Mouse (Mus musculus): ENCODE data around the gene Robo1. TPM values are rescaled to one million over a fixed set of nuclear protein-coding genes. Genes with fewer than 3 reads are reported as not detected.

The Robo1 gene
- polyA plus RNA-seq, 1 experiment from 2014 or later, result 18.3 TPM

GRCm38 (mm10) chr16:72662837-72663350, 354.8 kb downstream of the Robo1 start:
- Histone ChIP-seq H3K27ac (replicated peaks) (peak overlapping the region; percentile 94), H3K27me3 (replicated peaks) (no peaks in the 10 kb centered on the region), H3K4me2 (peak overlapping the region; percentile 75), H3K9me3 (no peaks in the 10 kb centered on the region), H3K4me1 (peaks cover 22% of the 10 kb centered on the region), H3K4me3 (peak overlapping the region; percentile 87), H3K36me3 (no peaks in the 10 kb centered on the region), H3K9ac (peak overlapping the region; percentile 79)
- WGBS, result under 1% methylated on average over 23 of the region's 26 CpGs
- ATAC-seq (ENCODE audit: extremely low read depth, insufficient number of reproducible peaks, low FRiP score, low TSS enrichment), result peak; percentile 69; the same call in 1 of the 2 replicates

- under 1% methylated on average over 55 of the region's 55 CpGs for WGBS
- Histone ChIP-seq H3K9ac (peak overlapping the region; percentile 79), H3K9me3 (no peaks in the 10 kb centered on the region), H3K27ac (replicated peaks) (peak overlapping the region; percentile 94), H3K4me2 (peak overlapping the region; percentile 75), H3K36me3 (no peaks in the 10 kb centered on the region), H3K27me3 (replicated peaks) (no peaks in the 10 kb centered on the region), H3K4me1 (peaks cover 22% of the 10 kb centered on the region), H3K4me3 (peak overlapping the region; percentile 87)
- peak; percentile 60; the same call in 1 of the 2 replicates for ATAC-seq (ENCODE audit: extremely low read depth, insufficient number of reproducible peaks, low FRiP score, low TSS enrichment)
These were observed 355.5 kb downstream of the Robo1 start for GRCm38 (mm10) chr16:72663351-72664232.

- Histone ChIP-seq H3K4me2 (peak overlapping the region; percentile 75), H3K27ac (replicated peaks) (peak overlapping the region; percentile 94), H3K4me1 (peaks cover 22% of the 10 kb centered on the region), H3K9me3 (no peaks in the 10 kb centered on the region), H3K36me3 (no peaks in the 10 kb centered on the region), H3K27me3 (replicated peaks) (no peaks in the 10 kb centered on the region), H3K4me3 (peak overlapping the region; percentile 87), H3K9ac (peak overlapping the region; percentile 79)
- no peak for ATAC-seq (ENCODE audit: extremely low read depth, insufficient number of reproducible peaks, low FRiP score, low TSS enrichment)
- WGBS, result under 1% methylated on average over 12 of the region's 12 CpGs
These were observed 356.1 kb downstream of the Robo1 start for GRCm38 (mm10) chr16:72664233-72664613.

GRCm38 (mm10) chr16:72664806-72665205, 356.7 kb downstream of the Robo1 start:
- Histone ChIP-seq H3K36me3 (no peaks in the 10 kb centered on the region), H3K27me3 (replicated peaks) (no peaks in the 10 kb centered on the region), H3K27ac (replicated peaks) (peak overlapping the region; percentile 94; the same call in 1 of the 2 replicates), H3K9ac (peak overlapping the region; percentile 79), H3K9me3 (no peaks in the 10 kb centered on the region), H3K4me3 (peak overlapping the region; percentile 87), H3K4me1 (peaks cover 18% of the 10 kb centered on the region), H3K4me2 (peak overlapping the region; percentile 75)
- ATAC-seq (ENCODE audit: extremely low read depth, insufficient number of reproducible peaks, low FRiP score, low TSS enrichment), result no peak
- 29% methylated on average over 4 of the region's 4 CpGs for WGBS

- ATAC-seq (ENCODE audit: extremely low read depth, insufficient number of reproducible peaks, low FRiP score, low TSS enrichment), result no peak
- Histone ChIP-seq H3K27me3 (replicated peaks) (no peaks in the 10 kb centered on the region), H3K4me2 (peak overlapping the region; percentile 75), H3K4me3 (peak overlapping the region; percentile 87), H3K9ac (peak overlapping the region; percentile 79), H3K27ac (replicated peaks) (no peak overlapping the region), H3K36me3 (no peaks in the 10 kb centered on the region), H3K9me3 (no peaks in the 10 kb centered on the region), H3K4me1 (peaks cover 24% of the 10 kb centered on the region)
- 54% methylated on average over 5 of the region's 5 CpGs for WGBS
These were observed 357.3 kb downstream of the Robo1 start for GRCm38 (mm10) chr16:72665454-72665853.

GRCm38 (mm10) chr16:72670240-72671038, 362.3 kb downstream of the Robo1 start:
- Histone ChIP-seq H3K4me2 (no peak overlapping the region), H3K27me3 (replicated peaks) (no peaks in the 10 kb centered on the region), H3K4me3 (no peak overlapping the region), H3K9ac (no peak overlapping the region), H3K9me3 (no peaks in the 10 kb centered on the region), H3K36me3 (no peaks in the 10 kb centered on the region), H3K4me1 (peaks cover 20% of the 10 kb centered on the region), H3K27ac (replicated peaks) (no peak overlapping the region)
- WGBS, result 49% methylated on average over 6 of the region's 6 CpGs
- no peak for ATAC-seq (ENCODE audit: extremely low read depth, insufficient number of reproducible peaks, low FRiP score, low TSS enrichment)

- 0 out of 2 replicates have a peak, but pooled peaks cover 4% of the 10 kb centered on the region for H3K36me3 ChIP-seq
- ATAC-seq (ENCODE audit: extremely low read depth, insufficient number of reproducible peaks, low FRiP score, low TSS enrichment), result no peak
These were observed 369.1 kb downstream of the Robo1 start for GRCm38 (mm10) chr16:72677234-72677633.

GRCm38 (mm10) chr16:72678450-72678849, 370.3 kb downstream of the Robo1 start:
- ATAC-seq (ENCODE audit: extremely low read depth, insufficient number of reproducible peaks, low FRiP score, low TSS enrichment), result no peak
- 56% methylated on average over 13 of the region's 13 CpGs for whole genome bisulfite sequencing
- peaks cover 6% of the 10 kb centered on the region; the same call in 1 of the 2 replicates for H3K4me1 ChIP-seq
- no peak overlapping the region for H3K4me2 ChIP-seq
- H3K4me3 ChIP-seq, result no peak overlapping the region
- H3K27me3 ChIP-seq (replicated peaks), result no peaks in the 10 kb centered on the region
- no peak overlapping the region for H3K9ac ChIP-seq
- H3K9me3 ChIP-seq, result no peaks in the 10 kb centered on the region
- H3K36me3 ChIP-seq, result 0 out of 2 replicates have a peak, but pooled peaks cover 4% of the 10 kb centered on the region
- no peak overlapping the region for H3K27ac ChIP-seq (replicated peaks)

More at GRCm38 (mm10) chr16:72677234-72677633, 369.1 kb downstream of the Robo1 start:
- Histone ChIP-seq H3K9ac (no peak overlapping the region), H3K4me1 (peaks cover 6% of the 10 kb centered on the region; the same call in 1 of the 2 replicates), H3K9me3 (no peaks in the 10 kb centered on the region), H3K27me3 (replicated peaks) (no peaks in the 10 kb centered on the region), H3K4me3 (no peak overlapping the region), H3K27ac (replicated peaks) (no peak overlapping the region), H3K4me2 (no peak overlapping the region)
- 76% methylated on average over 5 of the region's 5 CpGs for WGBS

GRCm38 (mm10) chr16:72678947-72679558, 370.9 kb downstream of the Robo1 start:
- WGBS, result 77% methylated on average over 11 of the region's 11 CpGs
- no peak for ATAC-seq (ENCODE audit: extremely low read depth, insufficient number of reproducible peaks, low FRiP score, low TSS enrichment)
- no peaks in the 10 kb centered on the region for H3K27me3 ChIP-seq (replicated peaks)
- no peak overlapping the region for H3K27ac ChIP-seq (replicated peaks)
- peaks cover 5% of the 10 kb centered on the region; the same call in 1 of the 2 replicates for H3K4me1 ChIP-seq
- no peaks in the 10 kb centered on the region for H3K9me3 ChIP-seq
- H3K9ac ChIP-seq, result no peak overlapping the region
- H3K4me2 ChIP-seq, result no peak overlapping the region
- H3K36me3 ChIP-seq, result 0 out of 2 replicates have a peak, but pooled peaks cover 4% of the 10 kb centered on the region
- H3K4me3 ChIP-seq, result no peak overlapping the region

GRCm38 (mm10) chr16:72685604-72686479, 377.7 kb downstream of the Robo1 start:
- Histone ChIP-seq H3K36me3 (0 out of 2 replicates have a peak, but pooled peaks cover 4% of the 10 kb centered on the region), H3K27ac (replicated peaks) (no peak overlapping the region), H3K9ac (no peak overlapping the region), H3K4me2 (peak overlapping the region; percentile 4; the same call in 1 of the 2 replicates), H3K27me3 (replicated peaks) (no peaks in the 10 kb centered on the region), H3K9me3 (no peaks in the 10 kb centered on the region), H3K4me3 (no peak overlapping the region), H3K4me1 (peaks cover 25% of the 10 kb centered on the region)
- WGBS, result 65% methylated on average over 6 of the region's 6 CpGs
- ATAC-seq (ENCODE audit: extremely low read depth, insufficient number of reproducible peaks, low FRiP score, low TSS enrichment), result no peak
